Mouse (Mus musculus) pancreas, adult 10 weeks (tissue): ENCODE results near the gene Glis3. TPM values are rescaled to one million over a fixed set of nuclear protein-coding genes. Genes with fewer than 3 reads are reported as not detected.

Experiments used
- polyA plus RNA-seq: library from polyadenylated mRNA; stranded (reverse); fragments of 350-450 nt; fragmentation: Illumina TruSeq; extraction: RNeasy Lipid Tissue Mini Kit (QIAGEN cat#74804); gene quantifications from one replicate; pipeline ENCODE4 v1.2.3, GENCODE M21; 2015; ENCODE audit warnings: low read depth, low replicate concordance; ENCODE audit not compliant: insufficient read depth

The Glis3 gene
- 1.5 TPM for polyA plus RNA-seq

DNA sequence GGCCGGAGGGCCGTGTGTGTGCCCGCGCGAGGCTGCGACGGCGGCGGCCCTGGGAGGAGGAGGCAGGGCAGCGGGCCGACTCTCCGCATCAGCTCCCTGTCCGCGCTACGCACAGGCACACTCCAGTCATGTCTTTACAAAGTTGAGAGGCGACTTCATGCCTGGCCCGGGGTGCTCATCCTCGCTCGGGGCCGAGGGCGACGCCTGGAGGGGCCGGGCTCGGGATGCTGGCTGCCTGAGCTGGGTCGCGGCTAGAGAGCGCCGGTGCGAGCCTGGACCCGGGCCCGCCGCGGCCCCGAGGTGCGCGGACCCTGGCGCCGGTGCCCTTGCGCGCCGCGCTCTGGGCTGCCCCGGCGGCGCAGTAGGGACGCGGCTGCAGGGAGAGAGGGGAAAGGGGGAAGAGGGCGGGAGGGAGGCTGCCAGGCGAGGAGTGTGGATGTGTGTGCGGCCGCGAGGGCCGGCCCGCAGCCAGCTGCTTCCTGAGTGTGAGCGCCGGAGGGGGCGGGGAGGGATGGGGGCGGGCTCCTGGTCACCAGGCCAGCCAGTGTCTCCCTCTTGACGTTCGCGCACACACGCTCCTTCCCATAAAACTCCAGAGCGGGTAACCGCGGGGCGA is at the start of gene Glis3:
Gene Glis3, minus strand, starts transcription at position 302 of the 616 bp plus-strand sequence.

Other genes starting within 250 kb of the Glis3 start
- 0.20 TPM for gene Slc1a1, start 155.0 kb upstream of the Glis3 start, polyA plus RNA-seq